Mouse (Mus musculus) heart, embryonic 16.5 days (tissue): ENCODE data around the gene Rsph3b. TPM values are rescaled to one million over a fixed set of nuclear protein-coding genes. Genes with fewer than 3 reads are reported as not detected.
A peak's percentile ranks its signal among the peaks of the same experiment; 100 is the strongest.
"Not testable (repeated sequence)": the region's sequence is repeated elsewhere in the genome, so short reads cannot be mapped to it uniquely, and the experiment has no call there.

ENCODE experiments used
- ATAC-seq: fragments of 200-750 bp; cut with Nextera tagmentation; replicated peaks from 2 replicates; pipeline ENCODE4 v1.8.0; 2017; ENCODE audit warnings: moderate number of reproducible peaks; ENCODE audit not compliant: insufficient read depth, low FRiP score; ENCODE audit errors: extremely low read depth
- H3K27ac ChIP-seq: fragments of 300-500 bp; sonication (generic); 2 replicates; pipeline ENCODE4 v1.5.1; 2014; ENCODE audit warnings: mild to moderate bottlenecking, low read length, control low read depth, moderate library complexity
- H3K27me3 ChIP-seq: fragments of 300-500 bp; sonication (generic); 2 replicates; pipeline ENCODE4 v1.6.1; 2014; ENCODE audit warnings: low read length, mixed read lengths; ENCODE audit not compliant: control insufficient read depth, insufficient read depth
- H3K36me3 ChIP-seq: fragments of 300-500 bp; sonication (generic); 2 replicates; pipeline ENCODE4 v1.6.1; 2014; ENCODE audit not compliant: control insufficient read depth, insufficient read depth
- H3K4me1 ChIP-seq: fragments of 300-500 bp; sonication (generic); 2 replicates; pipeline ENCODE4 v1.6.1; 2014; ENCODE audit warnings: low read length, mixed read lengths; ENCODE audit not compliant: control insufficient read depth, insufficient read depth
- H3K4me2 ChIP-seq: fragments of 300-500 bp; sonication (generic); 2 replicates; pipeline ENCODE4 v1.6.1; 2014; ENCODE audit warnings: low read depth, mild to moderate bottlenecking, control low read depth, low read length
- H3K4me3 ChIP-seq: fragments of 300-500 bp; sonication (generic); 2 replicates; pipeline ENCODE4 v1.5.1; 2014; ENCODE audit warnings: mild to moderate bottlenecking, control low read depth, low read length
- H3K9ac ChIP-seq: fragments of 300-500 bp; sonication (generic); 2 replicates; pipeline ENCODE4 v1.6.1; 2014; ENCODE audit warnings: low read length, control low read depth
- H3K9me3 ChIP-seq: fragments of 300-500 bp; sonication (generic); replicated peaks from 2 replicates; pipeline ENCODE4 v1.6.1; 2016; ENCODE audit warnings: low read length; ENCODE audit not compliant: control insufficient read depth
- whole genome bisulfite sequencing: fragments of 180-500 bp; shearing (Covaris S2); extraction: QIAGEN DNeasy Blood & Tissue Kit; methylation state at CpG from one replicate; pipeline ENCODE4 v1.1.7; 2014; 5-methylcytosine and 5-hydroxymethylcytosine counted together
- polyA plus RNA-seq: library from polyadenylated mRNA; unstranded; fragments of >200 nt; fragmentation: Nextera tagmentation; extraction: Ambion mirVana; gene quantifications from 2 replicates; pipeline ENCODE4 v1.2.1, GENCODE M21; 2015

Gene Rsph3b
- polyA plus RNA-seq: 78.1 and 96.3 TPM in 2 replicates

GRCm38 (mm10) chr17:6947984-6948768 is at the start of gene Rsph3b:
Rsph3b (minus strand) TSS chr17:6948682.
- H3K9ac ChIP-seq: peak within 1 kb of the TSS; percentile 75
- not testable (repeated sequence) for H3K36me3 ChIP-seq, H3K4me1 ChIP-seq, H3K27me3 ChIP-seq, H3K9me3 ChIP-seq
- H3K27ac ChIP-seq: peak within 1 kb of the TSS; percentile 88
- WGBS: under 1% methylated on average over 72 of the region's 73 CpGs
- peak within 1 kb of the TSS; percentile 68 for H3K4me2 ChIP-seq
- peak within 1 kb of the TSS; percentile 66 for H3K4me3 ChIP-seq
- ATAC-seq: peak; percentile 96

GRCm38 (mm10) chr17:6997778-6998490 is 49.5 kb upstream of the Rsph3b start:
- H3K9me3 ChIP-seq, H3K4me1 ChIP-seq, H3K4me2 ChIP-seq, ATAC-seq, H3K27me3 ChIP-seq, H3K27ac ChIP-seq, H3K9ac ChIP-seq, H3K4me3 ChIP-seq, H3K36me3 ChIP-seq: not testable (repeated sequence)
- 60% methylated on average over 1 of the region's 7 CpGs for WGBS

GRCm38 (mm10) chr17:6996826-6997225 is 48.3 kb upstream of the Rsph3b start:
- H3K4me2 ChIP-seq, H3K27me3 ChIP-seq, H3K36me3 ChIP-seq, H3K9me3 ChIP-seq, H3K9ac ChIP-seq, H3K4me1 ChIP-seq, H3K27ac ChIP-seq, H3K4me3 ChIP-seq, ATAC-seq: not testable (repeated sequence)
- 81% methylated on average over 8 of the region's 8 CpGs for WGBS

GRCm38 (mm10) chr17:6995504-6995903 is 47.0 kb upstream of the Rsph3b start:
- WGBS: no CpG with 5 or more reads among the region's 6 CpGs

GRCm38 (mm10) chr17:6986118-6986517 is 37.6 kb upstream of the Rsph3b start:
- ATAC-seq, H3K9ac ChIP-seq, H3K4me3 ChIP-seq, H3K27ac ChIP-seq, H3K36me3 ChIP-seq, H3K27me3 ChIP-seq, H3K4me2 ChIP-seq, H3K4me1 ChIP-seq, H3K9me3 ChIP-seq: not testable (repeated sequence)
- WGBS: 94% methylated on average over 1 of the region's 1 CpGs

More at GRCm38 (mm10) chr17:6995504-6995903, 47.0 kb upstream of the Rsph3b start:
- H3K4me2 ChIP-seq, H3K4me1 ChIP-seq, H3K36me3 ChIP-seq, H3K4me3 ChIP-seq, H3K27me3 ChIP-seq, H3K27ac ChIP-seq, H3K9ac ChIP-seq, ATAC-seq, H3K9me3 ChIP-seq: not testable (repeated sequence)

- not testable (repeated sequence) for H3K9ac ChIP-seq, H3K27ac ChIP-seq, H3K4me3 ChIP-seq, H3K9me3 ChIP-seq, ATAC-seq, H3K4me2 ChIP-seq, H3K4me1 ChIP-seq, H3K27me3 ChIP-seq, H3K36me3 ChIP-seq
- WGBS: 94% methylated on average over 5 of the region's 8 CpGs
Measured at GRCm38 (mm10) chr17:6980144-6980543, 31.7 kb upstream of the Rsph3b start.

- not testable (repeated sequence) for H3K27ac ChIP-seq, H3K36me3 ChIP-seq, H3K4me1 ChIP-seq, H3K9me3 ChIP-seq, ATAC-seq, H3K27me3 ChIP-seq
- WGBS: 18% methylated on average over 5 of the region's 5 CpGs
- peak overlapping the region; percentile 67 for H3K4me3 ChIP-seq
- peak overlapping the region; percentile 58 for H3K4me2 ChIP-seq
- H3K9ac ChIP-seq: peak overlapping the region; percentile 80
Measured at GRCm38 (mm10) chr17:6979380-6979779, 30.9 kb upstream of the Rsph3b start.

GRCm38 (mm10) chr17:6978287-6979248 is 30.1 kb upstream of the Rsph3b start, which contains the start of gene Gm49721:
Gm49721 (plus strand) TSS chr17:6978904.
- not testable (repeated sequence) for H3K36me3 ChIP-seq, H3K4me1 ChIP-seq, H3K27me3 ChIP-seq, H3K9me3 ChIP-seq
- Histone ChIP-seq H3K4me3 (peak within 1 kb of the TSS; percentile 67), H3K9ac (peak within 1 kb of the TSS; percentile 80), H3K27ac (peak within 1 kb of the TSS; percentile 66; the same call in 1 of the 2 replicates), H3K4me2 (peak within 1 kb of the TSS; percentile 61)
- peak; percentile 99 for ATAC-seq
- 2% methylated on average over 45 of the region's 68 CpGs for WGBS
